Mouse (Mus musculus): ENCODE measurements around the gene Rtel1.

DNA sequence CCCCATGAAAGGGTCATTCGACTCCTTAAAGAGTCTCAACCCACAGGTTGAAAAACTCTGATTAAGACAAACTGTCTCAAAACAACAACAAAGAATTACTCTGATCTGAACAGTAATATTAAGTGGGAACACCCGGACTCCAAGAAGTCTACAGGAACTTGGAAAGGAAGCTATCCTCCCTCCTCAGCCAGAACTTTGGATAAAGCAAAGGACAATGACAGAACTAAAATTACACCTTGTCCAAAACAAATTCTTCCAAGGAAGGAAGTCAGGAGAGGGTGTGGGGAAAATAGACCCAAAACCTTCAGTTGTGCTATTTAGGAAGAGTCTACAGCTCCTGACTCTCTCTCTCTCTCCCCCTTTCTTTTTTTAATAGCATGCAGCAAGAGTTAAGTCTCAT lies 47.4 kb upstream of the Rtel1 start:
- TF ChIP-seq POLR2A (IDR thresholded peaks at IDR 0.05; ENCODE audit: low read depth, low read length): no peak
- no peak for TF ChIP-seq CTCF (IDR thresholded peaks at IDR 0.05; ENCODE audit: borderline replicate concordance, insufficient read depth, low read length)
